Mouse (Mus musculus): ENCODE measurements at regions not wholly inside any gene's neighbourhood (a gene's known extent, or its start where the extent isn't known, plus 50 kb on each side); places are given as distances from the start of the nearest gene placed in this dataset.

DNA sequence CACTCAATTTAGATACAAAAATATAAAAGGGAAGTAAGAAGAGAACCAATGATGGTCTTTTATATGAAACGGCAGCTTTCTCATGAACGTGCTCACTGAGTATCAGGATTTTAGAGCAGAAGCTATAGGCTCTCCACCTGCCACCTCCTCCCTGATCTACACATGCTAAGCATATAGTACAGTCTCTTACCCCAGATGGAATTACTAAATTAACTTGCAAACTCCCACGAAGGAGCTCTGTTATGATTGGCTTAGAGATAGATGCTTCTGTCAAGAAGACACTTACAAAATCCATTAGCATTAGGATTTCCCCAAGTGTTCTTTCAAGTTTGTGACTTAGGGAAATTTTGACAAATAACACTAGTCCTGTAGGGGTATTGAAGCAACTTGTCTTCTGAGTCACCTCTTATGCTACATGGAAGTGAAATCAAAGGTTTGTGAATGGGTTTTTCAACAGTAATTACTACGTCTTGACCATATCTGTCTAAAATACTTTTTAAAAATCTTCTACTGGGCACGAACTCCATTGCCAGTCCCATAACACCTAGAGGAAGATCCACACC, 60.6 kb downstream of the Crygs start:
- DNase-seq (ENCODE audit: inconsistent age in 2 of 2, low spot score in 1 of 2), result no peak

- DNase-seq (ENCODE audit: inconsistent age in 2 of 2, low spot score in 1 of 2), result peak in 1 of 2 experiments; percentile 33
These were observed 67.1 kb downstream of the Crygs start for GRCm38 (mm10) chr16:22744121-22744855.

DNA sequence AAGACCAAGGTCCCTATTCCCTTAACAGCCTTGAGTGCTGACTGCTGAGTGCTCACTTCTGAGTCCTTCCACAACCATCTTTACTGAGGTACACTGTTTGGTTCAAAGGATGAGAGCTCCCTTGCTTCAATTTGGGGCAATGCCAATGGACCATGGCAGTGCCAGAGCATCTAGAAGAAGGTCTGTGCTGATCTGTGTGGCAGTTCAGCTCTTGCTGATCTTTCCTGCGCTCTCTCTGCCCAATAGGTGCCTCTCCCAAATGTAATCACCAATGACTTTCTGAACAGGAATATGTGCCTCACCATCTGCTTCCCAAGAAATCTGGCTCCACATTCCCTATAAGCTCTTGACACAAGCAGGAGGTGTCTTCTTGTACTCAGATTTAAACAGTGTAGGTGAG, 67.9 kb downstream of the Crygs start:
- DNase-seq (ENCODE audit: inconsistent age in 2 of 2, low spot score in 1 of 2), result no peak

DNA sequence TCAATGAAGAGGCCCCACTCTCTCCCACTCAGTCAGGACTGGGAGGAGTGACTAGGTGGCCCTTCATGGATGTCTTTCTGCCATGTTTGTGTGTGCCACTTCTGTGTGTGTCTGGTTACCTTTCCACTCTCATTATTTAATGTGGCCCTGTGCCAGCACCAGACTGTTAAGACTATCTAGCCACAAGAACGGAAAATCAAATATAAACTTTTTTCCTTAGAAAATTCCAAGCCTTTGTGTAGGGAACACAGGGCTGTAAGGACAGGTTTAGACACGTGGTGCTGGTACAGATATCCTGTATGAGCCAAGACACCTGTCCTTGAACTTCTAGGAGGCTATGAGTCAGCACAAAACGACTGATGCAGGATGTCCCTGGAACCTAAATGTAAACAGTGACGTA, 69.9 kb downstream of the Crygs start:
- DNase-seq (ENCODE audit: inconsistent age in 2 of 2, low spot score in 1 of 2), result peak; percentile 16 to 58

GRCm38 (mm10) chr16:22734529-22735022, 76.8 kb downstream of the Crygs start:
- no peak for DNase-seq (ENCODE audit: inconsistent age in 2 of 2, low spot score in 1 of 2)

- peak in 1 of 2 experiments; percentile 54 for DNase-seq (ENCODE audit: inconsistent age in 2 of 2, low spot score in 1 of 2)
These were observed 76.9 kb upstream of the Dgkg start for GRCm38 (mm10) chr16:22733772-22734528.

GRCm38 (mm10) chr16:22729096-22729495, 72.1 kb upstream of the Dgkg start:
- no peak for DNase-seq (ENCODE audit: inconsistent age in 2 of 2, low spot score in 1 of 2)

GRCm38 (mm10) chr16:22725261-22725660, 68.2 kb upstream of the Dgkg start:
- DNase-seq (ENCODE audit: inconsistent age in 2 of 2, low spot score in 1 of 2), result peak; percentile 63 to 88

GRCm38 (mm10) chr16:22723333-22723732, 66.3 kb upstream of the Dgkg start:
- DNase-seq (ENCODE audit: inconsistent age in 2 of 2, low spot score in 1 of 2), result no peak

- DNase-seq (ENCODE audit: inconsistent age in 2 of 2, low spot score in 1 of 2), result no peak
These were observed 62.8 kb upstream of the Dgkg start for GRCm38 (mm10) chr16:22719791-22720190.

GRCm38 (mm10) chr16:22719304-22719703, 62.3 kb upstream of the Dgkg start:
- DNase-seq (ENCODE audit: inconsistent age in 2 of 2, low spot score in 1 of 2), result peak in 1 of 2 experiments; percentile 51

DNA sequence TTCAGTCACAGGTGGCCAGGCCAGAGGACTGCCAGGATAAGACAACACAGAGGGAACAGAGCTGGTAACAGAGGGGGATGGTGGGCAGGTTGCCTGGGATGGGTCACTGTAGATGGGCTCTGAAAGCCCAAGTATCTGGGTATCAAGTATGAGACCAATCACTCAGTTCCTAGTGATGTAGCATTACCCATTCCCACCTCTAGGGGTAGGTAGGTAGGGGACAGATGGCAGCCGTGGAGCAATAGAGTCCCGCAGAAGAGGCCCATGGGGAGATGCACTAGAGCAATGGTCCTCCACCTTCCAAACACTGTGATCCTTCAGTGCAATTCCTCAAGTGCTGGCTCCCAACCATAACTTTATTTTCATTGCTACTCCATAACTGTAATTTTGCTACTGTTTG, 60.4 kb upstream of the Dgkg start:
- no peak for DNase-seq (ENCODE audit: inconsistent age in 2 of 2, low spot score in 1 of 2)

DNA sequence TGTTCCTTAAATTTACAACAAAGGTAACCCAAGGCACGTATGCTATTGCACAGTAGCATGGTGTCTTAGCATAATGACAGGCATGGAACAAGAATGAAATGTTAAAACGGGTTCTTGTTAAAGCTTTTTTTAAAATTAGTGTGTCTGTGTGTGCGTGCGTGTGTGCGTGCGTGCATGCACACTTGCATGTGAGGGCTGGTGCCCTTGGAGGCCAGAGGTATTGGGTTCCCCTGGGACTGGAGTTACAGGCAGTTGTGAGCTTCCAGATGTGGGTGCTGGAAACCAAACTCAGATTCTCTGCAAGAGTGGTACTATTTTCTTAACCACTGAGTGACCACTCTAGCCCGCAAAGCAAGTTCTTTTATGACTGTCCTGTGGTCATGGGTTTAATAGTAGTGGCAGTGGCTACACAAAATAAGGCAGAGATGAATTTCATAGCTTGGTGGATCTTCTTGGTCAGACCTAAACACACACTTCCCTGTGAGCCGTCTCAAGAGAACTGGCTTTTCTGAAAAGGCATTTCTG, 59.3 kb upstream of the Dgkg start:
- no peak for DNase-seq (ENCODE audit: inconsistent age in 2 of 2, low spot score in 1 of 2)

- no peak for DNase-seq (ENCODE audit: inconsistent age in 2 of 2, low spot score in 1 of 2)
These were observed 57.3 kb upstream of the Dgkg start for GRCm38 (mm10) chr16:22714315-22714714.

DNA sequence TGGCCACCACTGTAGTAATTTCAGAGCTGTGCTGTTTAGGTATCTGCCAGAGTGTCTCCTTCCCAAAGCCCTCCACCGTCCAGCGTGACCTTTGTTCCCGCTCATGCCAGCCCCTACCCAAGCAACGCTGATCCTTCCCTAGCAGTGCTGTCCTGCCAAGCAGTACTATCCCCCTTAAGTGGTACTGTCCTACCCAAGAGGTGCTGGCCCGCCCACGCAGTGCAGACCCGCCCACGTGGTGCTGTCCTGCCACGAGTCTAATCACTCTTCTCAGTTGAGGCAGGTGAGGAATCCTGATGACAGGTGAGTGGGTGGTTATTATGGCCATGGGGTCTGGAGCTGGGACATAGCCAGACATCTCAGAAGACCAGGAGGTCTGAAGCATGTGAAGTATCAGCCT, 51.7 kb upstream of the Dgkg start:
- no peak for DNase-seq (ENCODE audit: inconsistent age in 2 of 2, low spot score in 1 of 2)
